Mouse (Mus musculus) hindbrain, embryonic 16.5 days (tissue): ENCODE results near the gene Gm9945. TPM values are rescaled to one million over a fixed set of nuclear protein-coding genes. Genes with fewer than 3 reads are reported as not detected.
A peak's percentile ranks its signal among the peaks of the same experiment; 100 is the strongest.

Source experiments
- ATAC-seq: fragments of 200-750 bp; cut with Nextera tagmentation; 2 replicates; pipeline ENCODE4 v1.8.0; 2017; ENCODE audit warnings: moderate TSS enrichment, moderate library complexity
- H3K27ac ChIP-seq: fragments of 300-500 bp; sonication (generic); 2 replicates; pipeline ENCODE4 v1.5.1; 2014; ENCODE audit warnings: low read depth, mild to moderate bottlenecking, control low read depth, low read length, moderate library complexity
- H3K27me3 ChIP-seq: fragments of 300-500 bp; sonication (generic); replicated peaks from 2 replicates; pipeline ENCODE4 v1.6.1; 2014; ENCODE audit warnings: low read length; ENCODE audit not compliant: control insufficient read depth, insufficient read depth
- H3K36me3 ChIP-seq: fragments of 300-500 bp; sonication (generic); 2 replicates; pipeline ENCODE4 v1.6.1; 2014; ENCODE audit warnings: mild to moderate bottlenecking, low read length, moderate library complexity, mixed read lengths; ENCODE audit not compliant: control insufficient read depth, insufficient read depth
- H3K4me1 ChIP-seq: fragments of 300-500 bp; sonication (generic); 2 replicates; pipeline ENCODE4 v1.6.1; 2014; ENCODE audit warnings: low read depth, low read length; ENCODE audit not compliant: control insufficient read depth, insufficient read depth
- H3K4me2 ChIP-seq: fragments of 300-500 bp; sonication (generic); 2 replicates; pipeline ENCODE4 v1.6.1; 2014; ENCODE audit warnings: mild to moderate bottlenecking, low read length, control low read depth, moderate library complexity
- H3K4me3 ChIP-seq: fragments of 300-500 bp; sonication (generic); 2 replicates; pipeline ENCODE4 v1.5.1; 2014; ENCODE audit warnings: mild to moderate bottlenecking, low read length, control low read depth, moderate library complexity
- H3K9ac ChIP-seq: fragments of 300-500 bp; sonication (generic); 2 replicates; pipeline ENCODE4 v1.6.1; 2014; ENCODE audit warnings: low read depth, mild to moderate bottlenecking, control low read depth, low read length, moderate library complexity
- H3K9me3 ChIP-seq: fragments of 300-500 bp; sonication (generic); 2 replicates; pipeline ENCODE4 v1.6.1; 2014; ENCODE audit warnings: mild to moderate bottlenecking, low read length, moderate library complexity; ENCODE audit not compliant: control insufficient read depth
- WGBS: fragments of 180-500 bp; shearing (Covaris S2); extraction: QIAGEN DNeasy Blood & Tissue Kit; methylation state at CpG from one replicate; pipeline ENCODE4 v1.1.7; 2014; 5-methylcytosine and 5-hydroxymethylcytosine counted together
- polyA plus RNA-seq: library from polyadenylated mRNA; unstranded; fragments of >200 nt; fragmentation: Nextera tagmentation; extraction: Ambion mirVana; gene quantifications from 2 replicates; pipeline ENCODE4 v1.2.1, GENCODE M21; 2015

Gm9945 gene
- polyA plus RNA-seq, 1 experiment from 2014 or later: 0.34 TPM

DNA sequence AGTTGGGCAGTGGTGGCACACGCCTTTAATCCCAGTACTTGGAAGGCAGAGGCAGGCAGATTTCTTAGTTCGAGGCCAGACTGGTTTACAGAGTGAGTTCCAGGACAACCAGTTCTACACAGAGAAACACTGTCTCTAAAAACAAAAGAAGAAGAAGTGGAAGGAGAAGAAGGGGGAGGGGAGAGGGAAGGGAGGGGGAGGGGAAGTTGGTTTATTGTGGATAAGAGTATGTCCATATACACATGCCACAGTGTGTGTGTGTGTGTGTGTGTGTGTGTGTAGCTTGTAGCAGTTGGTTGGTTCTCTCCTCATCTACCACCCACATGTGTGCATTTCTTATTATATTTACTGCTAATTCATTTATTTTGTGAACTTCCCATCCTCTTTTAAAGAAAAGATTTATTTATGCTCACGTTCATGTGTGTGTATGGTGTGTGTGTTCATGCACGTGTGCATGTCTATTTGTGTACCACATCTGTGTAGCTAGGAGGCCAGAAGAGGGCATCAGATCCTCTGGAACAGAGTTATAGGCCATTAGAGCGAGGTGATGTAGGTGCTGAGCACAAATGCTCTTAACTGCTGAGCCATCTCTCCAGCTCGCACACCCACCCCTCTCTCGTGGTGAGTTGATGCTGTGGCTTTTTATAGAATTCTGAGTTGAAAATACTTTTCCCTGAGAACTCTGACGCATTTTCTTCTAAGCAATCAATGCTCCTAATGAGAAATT, 22.2 kb downstream of the Gm9945 start:
- Histone ChIP-seq H3K27me3 (peaks cover 5% of the 10 kb centered on the region; the same call in 1 of the 2 replicates), H3K4me2 (no peak overlapping the region), H3K4me1 (no peaks in the 10 kb centered on the region), H3K9me3 (no peaks in the 10 kb centered on the region), H3K4me3 (no peak overlapping the region), H3K9ac (no peak overlapping the region), H3K27ac (no peak overlapping the region), H3K36me3 (no peaks in the 10 kb centered on the region)
- WGBS: 83% methylated on average over 8 of the region's 8 CpGs
- no peak for ATAC-seq

- no peak overlapping the region for H3K4me3 ChIP-seq
- no peaks in the 10 kb centered on the region for H3K9me3 ChIP-seq
- no peak for ATAC-seq
- 88% methylated on average over 5 of the region's 5 CpGs for WGBS
- H3K27ac ChIP-seq: no peak overlapping the region
- H3K4me2 ChIP-seq: no peak overlapping the region
- no peaks in the 10 kb centered on the region for H3K4me1 ChIP-seq
- H3K9ac ChIP-seq: no peak overlapping the region
- no peaks in the 10 kb centered on the region for H3K36me3 ChIP-seq
- peaks cover 2% of the 10 kb centered on the region; the same call in 1 of the 2 replicates for H3K27me3 ChIP-seq
Measured at GRCm38 (mm10) chr11:53503738-53504137, 23.8 kb downstream of the Gm9945 start.

DNA sequence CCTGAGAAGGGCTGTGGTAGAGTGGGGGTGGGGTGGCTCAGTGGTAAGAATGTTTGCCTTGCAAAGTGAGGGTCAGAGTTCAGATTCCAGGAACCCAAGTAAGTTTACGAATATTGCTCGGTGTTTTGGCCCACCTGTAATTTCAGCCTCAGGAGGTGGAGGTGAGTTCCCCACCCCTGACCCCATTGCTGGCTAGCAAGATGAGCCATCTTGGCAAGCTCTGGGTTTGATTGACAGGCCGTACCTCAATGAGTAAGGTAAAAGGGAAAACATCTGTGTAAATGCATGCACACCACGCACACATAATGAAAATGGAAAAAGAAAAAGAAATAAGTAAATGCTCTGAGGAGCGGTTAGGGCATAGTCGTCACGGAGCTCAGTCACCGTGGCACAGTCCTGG, 24.4 kb downstream of the Gm9945 start:
- H3K36me3 ChIP-seq: no peaks in the 10 kb centered on the region
- ATAC-seq: no peak
- no peak overlapping the region for H3K9ac ChIP-seq
- no peak overlapping the region for H3K4me3 ChIP-seq
- no peaks in the 10 kb centered on the region for H3K4me1 ChIP-seq
- H3K4me2 ChIP-seq: no peak overlapping the region
- 94% methylated on average over 8 of the region's 8 CpGs for WGBS
- H3K27me3 ChIP-seq: peaks cover 2% of the 10 kb centered on the region; the same call in 1 of the 2 replicates
- no peaks in the 10 kb centered on the region for H3K9me3 ChIP-seq
- H3K27ac ChIP-seq: no peak overlapping the region

DNA sequence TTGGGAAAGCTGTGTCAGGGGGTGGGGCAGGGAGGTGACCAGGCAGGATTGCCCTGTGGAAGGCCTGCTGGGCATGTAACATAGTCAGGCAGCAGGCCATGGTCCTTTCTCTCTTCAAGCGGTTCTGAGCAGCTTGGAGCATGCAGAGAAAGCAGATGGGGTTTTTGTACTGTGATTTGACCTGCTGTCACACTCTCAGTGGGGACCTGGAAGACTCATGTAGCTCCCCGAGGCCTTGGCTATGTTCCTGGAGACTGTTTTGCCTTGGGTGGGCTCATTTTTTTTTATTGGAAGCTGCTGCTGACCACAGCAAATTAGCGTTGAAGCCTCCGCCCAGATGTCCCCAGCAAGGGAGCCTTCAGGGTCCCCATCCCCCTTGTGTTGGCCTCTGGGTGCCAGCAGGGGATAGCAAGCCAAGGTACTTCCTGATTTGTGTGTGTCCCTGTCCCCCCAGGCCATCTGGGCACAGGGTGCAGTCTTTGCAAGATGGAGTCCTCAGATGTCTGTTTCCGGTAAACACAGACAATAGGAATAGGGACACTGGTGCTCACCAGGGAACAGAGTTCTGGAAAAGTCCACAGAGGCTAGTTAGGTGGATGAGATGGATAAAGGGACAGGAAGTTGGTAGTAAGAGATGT, 25.2 kb downstream of the Gm9945 start:
- H3K4me2 ChIP-seq: no peak overlapping the region
- H3K9ac ChIP-seq: no peak overlapping the region
- H3K27ac ChIP-seq: no peak overlapping the region
- H3K27me3 ChIP-seq: no peaks in the 10 kb centered on the region; the same call in 1 of the 2 replicates
- H3K9me3 ChIP-seq: no peaks in the 10 kb centered on the region
- H3K36me3 ChIP-seq: no peaks in the 10 kb centered on the region
- 36% methylated on average over 5 of the region's 5 CpGs for WGBS
- H3K4me3 ChIP-seq: no peak overlapping the region
- peak; percentile 91 for ATAC-seq
- no peaks in the 10 kb centered on the region for H3K4me1 ChIP-seq

DNA sequence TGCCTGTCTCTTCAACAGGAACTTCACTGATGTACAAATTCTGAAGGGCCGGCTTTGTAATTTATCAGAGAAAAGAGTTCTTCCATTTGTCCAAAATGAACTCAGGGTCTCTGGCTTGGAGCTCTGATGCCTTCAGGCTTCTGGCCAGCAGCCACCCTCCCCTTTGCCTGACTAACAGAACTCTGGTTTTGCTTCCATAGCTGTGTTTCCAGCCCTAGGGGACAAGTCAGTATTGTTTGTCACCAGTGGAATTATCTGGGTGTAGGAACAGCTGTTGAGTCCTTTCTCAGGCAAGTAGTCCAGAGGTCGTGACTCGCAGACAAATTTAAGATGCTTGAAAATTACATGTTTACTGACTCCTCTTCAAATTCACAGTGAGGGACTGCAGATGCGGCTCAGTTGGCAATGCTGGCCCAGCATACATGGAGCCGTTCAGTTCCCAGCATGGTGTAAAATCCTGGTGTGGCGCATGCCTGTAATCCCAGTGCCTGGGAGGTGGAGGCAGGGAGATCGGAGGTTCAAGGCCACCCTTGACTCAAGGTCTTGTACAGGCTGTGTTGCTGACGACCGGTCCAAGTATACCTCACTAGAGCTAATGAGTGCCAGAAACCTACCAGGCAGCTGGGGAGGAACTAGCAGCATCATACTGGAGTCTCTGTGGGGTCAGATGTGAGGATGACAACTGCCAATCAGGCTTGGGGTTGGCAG, 27.3 kb downstream of the Gm9945 start:
- H3K9ac ChIP-seq: no peak overlapping the region
- H3K9me3 ChIP-seq: no peaks in the 10 kb centered on the region
- no peak overlapping the region for H3K4me3 ChIP-seq
- no peaks in the 10 kb centered on the region; the same call in 1 of the 2 replicates for H3K27me3 ChIP-seq
- no peak for ATAC-seq
- H3K27ac ChIP-seq: no peak overlapping the region
- no peaks in the 10 kb centered on the region for H3K36me3 ChIP-seq
- no peaks in the 10 kb centered on the region for H3K4me1 ChIP-seq
- H3K4me2 ChIP-seq: no peak overlapping the region
- WGBS: 82% methylated on average over 9 of the region's 9 CpGs

DNA sequence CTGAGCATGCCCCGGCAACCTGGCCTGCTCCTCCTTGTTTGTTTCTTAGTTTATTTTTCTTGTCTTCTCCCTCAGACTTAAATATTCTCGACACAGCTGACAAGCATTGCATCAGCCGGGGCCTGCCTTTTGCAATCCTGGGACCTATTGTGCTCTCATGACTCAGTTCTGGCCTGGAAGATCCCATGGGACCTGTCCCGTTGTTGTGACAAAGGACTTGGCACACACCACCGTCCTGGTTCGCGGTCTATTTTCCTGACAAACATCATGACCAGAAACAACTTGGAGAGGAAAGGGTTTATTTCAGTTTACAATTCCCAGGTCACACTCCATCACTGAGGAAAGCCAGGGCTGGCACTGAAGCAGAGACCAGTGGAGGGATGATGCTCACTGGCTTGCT, 28.2 kb downstream of the Gm9945 start:
- no peaks in the 10 kb centered on the region; the same call in 1 of the 2 replicates for H3K27me3 ChIP-seq
- no peak overlapping the region for H3K9ac ChIP-seq
- H3K36me3 ChIP-seq: no peaks in the 10 kb centered on the region
- no peak for ATAC-seq
- no peak overlapping the region for H3K4me3 ChIP-seq
- no peaks in the 10 kb centered on the region for H3K4me1 ChIP-seq
- no peaks in the 10 kb centered on the region for H3K9me3 ChIP-seq
- 36% methylated on average over 7 of the region's 7 CpGs for WGBS
- no peak overlapping the region for H3K4me2 ChIP-seq
- no peak overlapping the region for H3K27ac ChIP-seq

DNA sequence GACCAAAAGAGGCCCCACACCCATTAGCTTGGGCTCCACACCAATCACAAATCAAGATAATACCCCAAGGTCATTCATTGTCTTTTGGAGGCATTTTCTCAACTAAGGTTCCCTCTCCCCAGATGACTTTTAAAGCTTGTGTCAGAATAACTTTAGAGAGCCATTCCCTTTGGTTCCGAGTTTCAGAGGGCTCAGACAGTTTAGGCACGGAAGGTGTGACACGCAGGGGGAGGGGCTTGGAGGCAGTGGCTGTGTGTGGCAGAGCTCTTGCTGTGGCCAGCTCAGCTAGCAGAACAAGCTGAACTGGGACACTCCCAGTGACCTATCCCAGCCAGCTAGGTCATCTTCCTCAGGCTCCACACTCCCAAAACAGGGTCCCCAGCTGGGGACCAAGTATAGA, 28.6 kb downstream of the Gm9945 start:
- no peaks in the 10 kb centered on the region for H3K4me1 ChIP-seq
- ATAC-seq: no peak
- no peak overlapping the region for H3K9ac ChIP-seq
- no peak overlapping the region for H3K27ac ChIP-seq
- H3K4me3 ChIP-seq: no peak overlapping the region
- no peak overlapping the region for H3K4me2 ChIP-seq
- no peaks in the 10 kb centered on the region; the same call in 1 of the 2 replicates for H3K27me3 ChIP-seq
- no peaks in the 10 kb centered on the region for H3K36me3 ChIP-seq
- no peaks in the 10 kb centered on the region for H3K9me3 ChIP-seq
- 61% methylated on average over 3 of the region's 3 CpGs for WGBS

DNA sequence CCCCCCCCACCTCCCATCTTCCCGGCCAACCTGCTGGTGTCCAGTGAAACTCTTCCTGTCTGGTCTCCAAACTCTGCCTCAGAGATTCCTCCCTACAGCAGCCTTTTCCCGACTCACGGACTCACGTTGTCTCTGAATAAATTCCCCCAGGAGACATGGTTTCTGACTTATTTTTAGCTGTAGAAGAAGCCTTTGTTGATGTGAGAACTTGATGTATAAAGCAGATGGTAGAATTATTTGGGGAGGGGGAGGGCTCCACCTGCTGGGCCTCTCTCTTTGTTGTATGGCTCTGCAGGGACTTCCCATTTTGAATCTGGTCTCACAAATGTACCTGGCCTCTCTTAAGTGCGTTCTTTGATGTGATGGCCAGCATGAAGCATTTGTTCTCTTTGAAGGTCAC, 30.4 kb downstream of the Gm9945 start:
- Histone ChIP-seq H3K36me3 (no peaks in the 10 kb centered on the region), H3K4me3 (no peak overlapping the region), H3K9ac (no peak overlapping the region), H3K4me2 (no peak overlapping the region), H3K27me3 (no peaks in the 10 kb centered on the region; the same call in 1 of the 2 replicates), H3K4me1 (no peaks in the 10 kb centered on the region), H3K9me3 (no peaks in the 10 kb centered on the region), H3K27ac (no peak overlapping the region)
- ATAC-seq: no peak
- 48% methylated on average over 5 of the region's 5 CpGs for WGBS
